Mouse (Mus musculus): Measurements from ENCODE around the gene Nedd9. TPM values are rescaled to one million over a fixed set of nuclear protein-coding genes. Genes with fewer than 3 reads are reported as not detected.

Nedd9 gene
- total and polyA plus RNA-seq, 2 experiments from 2014 or later, result 7.8 to 19.7 TPM

DNA sequence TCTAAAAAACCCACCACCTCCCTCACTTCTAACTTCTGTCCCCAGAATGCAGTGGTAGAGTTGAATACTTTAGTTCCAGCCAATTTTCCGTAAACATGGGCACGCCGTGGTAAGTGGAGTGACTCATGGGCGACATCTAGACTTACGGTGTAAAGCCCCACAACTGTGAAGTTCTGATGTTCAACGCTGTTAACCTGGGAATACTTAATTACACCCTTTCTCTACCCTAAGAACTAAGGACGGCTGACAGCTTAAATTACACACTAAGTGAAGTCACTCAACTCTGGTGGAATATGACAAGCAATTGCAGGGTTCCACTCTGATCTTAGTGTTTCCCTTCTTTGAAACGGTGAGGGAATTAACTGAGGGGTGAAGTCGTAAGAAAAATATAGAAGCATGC, 122.9 kb downstream of the Nedd9 start:
- Histone ChIP-seq H3K9me3 (ENCODE audit: low read length) (no peaks in the 10 kb centered on the region), H3K4me2 (ENCODE audit: low read depth, low read length, poor library complexity, severe bottlenecking) (no peak overlapping the region), H3K9ac (replicated peaks; ENCODE audit: low read length, poor library complexity, severe bottlenecking) (no peak overlapping the region), H3K27me3 (ENCODE audit: insufficient read depth, low read length) (no peaks in the 10 kb centered on the region), H3K4me3 (ENCODE audit: low read depth, low read length) (no peak overlapping the region), H3K27ac (ENCODE audit: low read depth, low read length) (no peak overlapping the region), H3K36me3 (ENCODE audit: insufficient read depth, low read length) (no peaks in the 10 kb centered on the region), H3K4me1 (ENCODE audit: insufficient read depth, low read length) (0 out of 2 replicates have a peak, but pooled peaks cover 5% of the 10 kb centered on the region)
- ATAC-seq (ENCODE audit: low FRiP score) (no peak), DNase-seq (ENCODE audit: low spot score) (no peak)
- no peak for TF ChIP-seq CTCF (IDR thresholded peaks at IDR 0.05)
- 77% methylated on average over 9 of the region's 9 CpGs for WGBS

DNA sequence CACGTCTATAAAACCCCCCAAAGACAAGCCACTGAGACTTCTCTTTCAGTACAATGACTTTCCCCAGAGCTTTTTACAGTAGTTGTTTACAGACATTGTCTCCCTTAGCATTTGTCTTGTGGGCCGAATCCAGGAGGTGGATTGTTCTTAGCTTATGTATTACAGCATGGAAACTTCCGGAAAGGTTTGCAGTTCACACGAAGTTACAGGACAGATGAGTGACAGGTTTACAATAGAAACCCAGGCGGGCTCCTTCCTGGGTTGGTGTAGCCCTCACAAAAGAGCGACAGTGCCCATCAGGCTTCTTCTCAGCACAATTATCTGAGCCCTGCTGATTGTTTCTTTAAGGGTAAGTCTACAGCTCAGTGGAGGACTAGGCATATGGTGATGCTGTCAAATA, 124.3 kb downstream of the Nedd9 start:
- no peak for ATAC-seq (ENCODE audit: low FRiP score)
- TF ChIP-seq CTCF (IDR thresholded peaks at IDR 0.05), result no peak
- 0 out of 2 replicates have a peak, but pooled peaks cover 5% of the 10 kb centered on the region for H3K4me1 ChIP-seq (ENCODE audit: insufficient read depth, low read length)
- no peaks in the 10 kb centered on the region for H3K9me3 ChIP-seq (ENCODE audit: low read length)
- no peak for DNase-seq (ENCODE audit: low spot score)
- no peak overlapping the region for H3K27ac ChIP-seq (ENCODE audit: low read depth, low read length)
- 59% methylated on average over 6 of the region's 6 CpGs for WGBS
- no peak overlapping the region for H3K4me3 ChIP-seq (ENCODE audit: low read depth, low read length)
- H3K27me3 ChIP-seq (ENCODE audit: insufficient read depth, low read length), result no peaks in the 10 kb centered on the region
- H3K36me3 ChIP-seq (ENCODE audit: insufficient read depth, low read length), result no peaks in the 10 kb centered on the region
- no peak overlapping the region for H3K9ac ChIP-seq (replicated peaks; ENCODE audit: low read length, poor library complexity, severe bottlenecking)
- H3K4me2 ChIP-seq (ENCODE audit: low read depth, low read length, poor library complexity, severe bottlenecking), result no peak overlapping the region

DNA sequence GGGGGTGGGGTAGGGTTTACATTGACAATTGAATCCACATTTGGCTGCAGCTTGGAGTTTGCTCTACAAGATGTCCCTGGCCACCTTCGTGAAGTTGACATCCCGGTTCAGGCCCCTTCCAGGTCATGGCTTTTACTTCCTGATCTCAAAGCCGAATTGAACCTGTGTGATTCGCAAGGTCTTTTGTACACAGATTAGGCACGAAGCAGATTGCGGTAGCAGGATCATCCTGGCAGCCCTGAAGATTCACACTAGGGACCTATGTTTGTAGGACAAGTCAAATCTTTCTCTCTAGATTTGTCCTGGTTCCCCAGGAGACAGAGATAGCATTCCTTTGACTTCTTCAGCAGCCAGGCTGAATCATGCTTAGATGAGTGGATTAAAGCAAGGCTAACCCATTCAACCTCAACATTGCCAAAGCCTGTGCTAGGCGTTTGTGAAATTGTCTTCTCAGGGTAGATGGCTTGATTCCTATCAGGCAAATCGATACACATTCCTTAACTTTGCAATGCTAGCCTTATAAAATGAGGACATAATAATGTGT, 126.8 kb downstream of the Nedd9 start:
- ATAC-seq (ENCODE audit: low FRiP score) (no peak), DNase-seq (ENCODE audit: low spot score) (no peak)
- no peaks in the 10 kb centered on the region for H3K9me3 ChIP-seq (ENCODE audit: low read length)
- H3K27ac ChIP-seq (ENCODE audit: low read depth, low read length), result no peak overlapping the region
- H3K36me3 ChIP-seq (ENCODE audit: insufficient read depth, low read length), result no peaks in the 10 kb centered on the region
- H3K27me3 ChIP-seq (ENCODE audit: insufficient read depth, low read length), result no peaks in the 10 kb centered on the region
- no peak overlapping the region for H3K4me2 ChIP-seq (ENCODE audit: low read depth, low read length, poor library complexity, severe bottlenecking)
- TF ChIP-seq CTCF (IDR thresholded peaks at IDR 0.05), result no peak
- 18% methylated on average over 8 of the region's 8 CpGs for WGBS
- H3K4me1 ChIP-seq (ENCODE audit: insufficient read depth, low read length), result 0 out of 2 replicates have a peak, but pooled peaks cover 10% of the 10 kb centered on the region
- H3K9ac ChIP-seq (replicated peaks; ENCODE audit: low read length, poor library complexity, severe bottlenecking), result no peak overlapping the region
- H3K4me3 ChIP-seq (ENCODE audit: low read depth, low read length), result no peak overlapping the region

DNA sequence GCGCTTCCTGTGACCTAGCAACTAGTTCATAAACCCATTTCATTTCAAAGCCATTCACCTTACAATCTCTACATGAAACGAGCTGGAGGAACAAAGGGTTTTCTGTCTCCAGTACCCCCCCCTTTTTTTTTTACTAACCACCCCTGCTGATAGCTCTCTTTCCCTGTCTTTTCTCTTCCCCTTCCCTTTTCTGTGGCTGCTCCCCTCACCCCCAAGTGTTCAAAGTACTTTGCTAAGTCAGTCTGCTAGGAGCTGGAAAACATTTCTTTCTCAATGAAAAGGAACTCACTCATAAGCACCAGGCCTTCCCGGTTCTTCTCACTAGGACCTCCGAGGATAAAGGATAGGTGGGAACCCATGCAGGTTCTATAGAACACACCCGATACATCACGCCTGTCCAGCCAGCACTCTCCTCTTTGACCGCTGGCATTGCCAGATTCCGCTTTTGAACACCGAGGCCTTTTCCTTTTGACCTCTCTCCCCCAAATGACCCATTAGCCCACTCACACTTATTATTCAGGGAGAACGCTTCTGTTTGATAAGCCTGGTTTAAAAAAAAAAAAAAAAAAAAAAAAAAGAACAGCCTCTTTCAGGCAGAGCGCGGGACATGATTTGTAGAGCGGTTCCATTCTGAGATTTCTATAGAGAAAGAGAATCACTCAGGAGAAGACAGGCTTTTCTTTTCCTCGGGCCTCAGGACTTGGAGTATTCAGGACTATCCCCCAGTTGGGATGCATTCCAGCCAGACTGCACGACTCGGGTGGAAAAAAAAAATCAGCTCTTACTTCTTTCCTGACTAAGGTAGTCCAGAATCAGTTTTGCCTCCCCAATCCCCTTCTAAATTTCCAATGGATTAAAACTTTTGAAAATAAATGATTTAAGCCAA, 127.6 kb downstream of the Nedd9 start:
- WGBS, result 2% methylated on average over 16 of the region's 16 CpGs
- Histone ChIP-seq H3K36me3 (ENCODE audit: insufficient read depth, low read length) (no peaks in the 10 kb centered on the region), H3K27ac (ENCODE audit: low read depth, low read length) (no peak overlapping the region), H3K9me3 (ENCODE audit: low read length) (no peaks in the 10 kb centered on the region), H3K4me2 (ENCODE audit: low read depth, low read length, poor library complexity, severe bottlenecking) (peak overlapping the region; percentile 74), H3K4me3 (ENCODE audit: low read depth, low read length) (peak overlapping the region; percentile 61), H3K9ac (replicated peaks; ENCODE audit: low read length, poor library complexity, severe bottlenecking) (no peak overlapping the region), H3K4me1 (ENCODE audit: insufficient read depth, low read length) (0 out of 2 replicates have a peak, but pooled peaks cover 10% of the 10 kb centered on the region), H3K27me3 (ENCODE audit: insufficient read depth, low read length) (no peaks in the 10 kb centered on the region)
- ATAC-seq (ENCODE audit: low FRiP score), result 0 out of 2 replicates have a peak, but pooled peaks have one; percentile 10
- DNase-seq (ENCODE audit: low spot score), result no peak
- TF ChIP-seq CTCF (IDR thresholded peaks at IDR 0.05), result no peak

DNA sequence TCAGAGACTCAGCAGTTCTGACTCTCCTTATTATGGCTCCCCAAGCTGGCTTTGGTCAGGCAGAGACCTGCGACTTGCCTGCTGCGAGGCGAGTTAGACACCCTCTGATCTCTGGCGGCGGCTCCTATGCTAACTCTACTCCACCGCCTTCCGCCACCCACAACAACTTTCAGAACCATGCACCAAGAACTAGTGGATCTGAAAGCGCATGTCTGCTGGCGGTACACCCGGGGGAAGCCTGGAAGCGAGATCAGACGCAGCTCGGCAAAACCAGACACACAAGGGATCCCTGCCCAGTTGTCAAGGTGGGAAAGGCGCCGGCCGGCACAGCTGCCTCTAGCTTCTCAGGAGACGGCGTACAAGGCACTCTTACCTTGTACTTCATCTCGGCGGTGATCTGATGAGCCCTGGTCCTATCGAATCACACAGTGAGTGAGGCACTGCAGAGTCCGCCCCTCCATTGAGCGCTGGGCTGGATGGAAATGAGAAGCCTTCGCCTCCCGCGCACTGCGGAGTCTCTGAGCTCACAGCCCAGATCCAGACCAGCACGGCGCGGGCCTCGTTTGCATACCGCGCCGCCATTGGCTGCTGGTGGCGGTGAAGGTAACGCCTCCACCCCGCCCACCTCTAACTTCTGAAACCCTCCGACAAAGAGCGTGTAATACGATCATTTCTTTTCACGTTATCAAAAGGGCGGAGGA, 128.5 kb downstream of the Nedd9 start:
- H3K4me2 ChIP-seq (ENCODE audit: low read depth, low read length, poor library complexity, severe bottlenecking), result peak overlapping the region; percentile 74
- TF ChIP-seq CTCF (IDR thresholded peaks at IDR 0.05), result no peak
- no peaks in the 10 kb centered on the region for H3K36me3 ChIP-seq (ENCODE audit: insufficient read depth, low read length)
- peak; percentile 97 for DNase-seq (ENCODE audit: low spot score)
- H3K4me1 ChIP-seq (ENCODE audit: insufficient read depth, low read length), result 0 out of 2 replicates have a peak, but pooled peaks cover 10% of the 10 kb centered on the region
- peak overlapping the region; percentile 61 for H3K4me3 ChIP-seq (ENCODE audit: low read depth, low read length)
- under 1% methylated on average over 42 of the region's 42 CpGs for WGBS
- peak overlapping the region; percentile 85 for H3K27ac ChIP-seq (ENCODE audit: low read depth, low read length)
- H3K9ac ChIP-seq (replicated peaks; ENCODE audit: low read length, poor library complexity, severe bottlenecking), result peak overlapping the region; percentile 61
- no peaks in the 10 kb centered on the region for H3K27me3 ChIP-seq (ENCODE audit: insufficient read depth, low read length)
- peak; percentile 98 for ATAC-seq (ENCODE audit: low FRiP score)
- H3K9me3 ChIP-seq (ENCODE audit: low read length), result no peaks in the 10 kb centered on the region
